Mouse (Mus musculus): Measurements from ENCODE around the gene A430078G23Rik. TPM values are rescaled to one million over a fixed set of nuclear protein-coding genes. Genes with fewer than 3 reads are reported as not detected.
A peak's percentile ranks its signal among the peaks of the same experiment; 100 is the strongest.

A430078G23Rik gene
- total and polyA plus RNA-seq, 3 experiments = 2.8 to 3.8 TPM; not detected in 1

DNA sequence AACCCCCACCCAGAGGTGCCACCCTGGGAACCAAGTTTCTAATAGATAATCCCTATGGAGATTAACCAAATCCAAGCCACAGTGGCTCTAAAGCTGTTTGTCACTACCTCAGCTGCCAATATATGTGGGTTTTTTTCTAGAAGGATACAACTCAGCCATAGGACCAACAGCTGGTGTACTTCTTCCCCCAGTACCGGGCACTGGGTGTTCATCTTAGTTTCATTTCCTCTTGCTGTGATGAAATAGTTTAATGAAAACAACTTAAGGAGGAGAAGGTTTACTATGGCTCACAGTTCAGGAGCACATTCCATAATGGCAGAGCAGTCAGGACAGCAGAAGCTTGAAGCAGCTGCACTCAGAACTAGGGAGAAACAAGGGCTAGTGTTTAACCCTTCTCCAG, 14.9 kb downstream of the A430078G23Rik start:
- no peaks in the 10 kb centered on the region for H3K9me3 ChIP-seq (replicated peaks; ENCODE audit: insufficient read depth, low read length)
- peaks cover 2% of the 10 kb centered on the region in 2 experiments; a peak in 2 of 4 replicates for H3K4me1 ChIP-seq (ENCODE audit: control insufficient read depth in 1 of 2, insufficient read depth in 2 of 2, low read length in 2 of 2)
- H3K27ac ChIP-seq (ENCODE audit: control insufficient read depth, low read depth, low read length) = no peak overlapping the region
- no peaks in the 10 kb centered on the region for H3K79me2 ChIP-seq (ENCODE audit: control insufficient read depth, insufficient read depth, low read length, poor library complexity)
- H3K4me3 ChIP-seq (ENCODE audit: control insufficient read depth in 1 of 2, insufficient read depth in 1 of 2, low read depth in 2 of 2, low read length in 2 of 2) = no peak overlapping the region
- H3K27me3 ChIP-seq (ENCODE audit: control insufficient read depth in 1 of 2, insufficient read depth in 2 of 2, low read length in 2 of 2) = no peaks in the 10 kb centered on the region
- H3K36me3 ChIP-seq (ENCODE audit: control insufficient read depth in 1 of 2, insufficient read depth in 2 of 2, low read length in 2 of 2) = peaks cover 0 to 3% of the 10 kb centered on the region in 2 experiments; a peak in 2 of 4 replicates
- H3K9ac ChIP-seq (ENCODE audit: control insufficient read depth, low read depth, low read length, poor library complexity, severe bottlenecking) = no peak overlapping the region
- DNase-seq (ENCODE audit: low read depth, low spot score) = no peak
- no peak for TF ChIP-seq POLR2AphosphoS5 (IDR thresholded peaks at IDR 0.05; ENCODE audit: borderline replicate concordance, low read depth, low read length)
- TF ChIP-seq TAL1 (IDR thresholded peaks at IDR 0.05; ENCODE audit: low read length) = no peak
- TF ChIP-seq CTCF (IDR thresholded peaks at IDR 0.05 in 2 of 3, conservative IDR thresholded peaks at IDR 0.05 in 1 of 3; ENCODE audit: control insufficient read depth in 1 of 3, insufficient read depth in 1 of 3, low read depth in 2 of 3, low read length in 3 of 3, poor library complexity in 1 of 3, severe bottlenecking in 1 of 3) = no peak
- no peak for TF ChIP-seq MEF2A (IDR thresholded peaks at IDR 0.05; ENCODE audit: extremely low read depth, insufficient replicate concordance, low read depth, low read length, poor library complexity, severe bottlenecking)
- no peak for TF ChIP-seq SMC3 (IDR thresholded peaks at IDR 0.05; ENCODE audit: low read depth, low read length)
- no peak for TF ChIP-seq CHD2 (IDR thresholded peaks at IDR 0.05; ENCODE audit: low read length)

DNA sequence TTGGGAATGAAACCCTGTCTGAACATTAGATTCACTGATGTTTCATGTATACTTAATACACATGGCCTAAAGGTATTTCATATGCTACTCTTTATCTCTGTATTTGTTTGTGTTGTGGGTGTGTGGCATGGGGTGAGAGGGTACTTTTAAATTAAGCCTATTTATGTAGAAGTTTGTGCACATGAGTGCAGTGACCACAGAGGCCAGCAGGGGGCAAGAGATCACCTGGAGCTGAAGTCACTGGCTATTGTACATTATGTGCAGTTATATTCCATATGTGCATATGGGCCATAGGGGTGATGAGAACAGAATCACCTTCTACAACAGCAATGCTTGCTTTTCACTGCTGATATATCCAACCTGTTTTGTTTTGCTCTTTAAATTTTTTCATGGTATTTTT, 22.5 kb downstream of the A430078G23Rik start:
- Histone ChIP-seq H3K9ac (ENCODE audit: control insufficient read depth, low read depth, low read length, poor library complexity, severe bottlenecking) (no peak overlapping the region), H3K36me3 (ENCODE audit: control insufficient read depth in 1 of 2, insufficient read depth in 2 of 2, low read length in 2 of 2) (no peaks in the 10 kb centered on the region), H3K4me3 (ENCODE audit: control insufficient read depth in 1 of 2, insufficient read depth in 1 of 2, low read depth in 2 of 2, low read length in 2 of 2) (no peak overlapping the region), H3K27ac (ENCODE audit: control insufficient read depth, low read depth, low read length) (no peak overlapping the region), H3K79me2 (ENCODE audit: control insufficient read depth, insufficient read depth, low read length, poor library complexity) (no peaks in the 10 kb centered on the region), H3K9me3 (replicated peaks; ENCODE audit: insufficient read depth, low read length) (no peaks in the 10 kb centered on the region), H3K4me1 (ENCODE audit: control insufficient read depth in 1 of 2, insufficient read depth in 2 of 2, low read length in 2 of 2) (no peaks in the 10 kb centered on the region), H3K27me3 (ENCODE audit: control insufficient read depth in 1 of 2, insufficient read depth in 2 of 2, low read length in 2 of 2) (no peaks in the 10 kb centered on the region)
- TF ChIP-seq MYC (IDR thresholded peaks at IDR 0.05; ENCODE audit: low read depth, low read length) (no peak), ZC3H11A (IDR thresholded peaks at IDR 0.05; ENCODE audit: low read depth, low read length) (no peak), MAFK (IDR thresholded peaks at IDR 0.05; ENCODE audit: borderline replicate concordance, low read depth, low read length) (no peak), MYB (IDR thresholded peaks at IDR 0.05; ENCODE audit: low read depth, low read length) (no peak), CTCF (IDR thresholded peaks at IDR 0.05 in 2 of 3, conservative IDR thresholded peaks at IDR 0.05 in 1 of 3; ENCODE audit: control insufficient read depth in 1 of 3, insufficient read depth in 1 of 3, low read depth in 2 of 3, low read length in 3 of 3, poor library complexity in 1 of 3, severe bottlenecking in 1 of 3) (peak; percentile 40 to 53 (median 50)), MAZ (IDR thresholded peaks at IDR 0.05; ENCODE audit: low read depth, low read length) (no peak), GATA1 (IDR thresholded peaks at IDR 0.05; ENCODE audit: low read depth, low read length) (no peak), SMC3 (IDR thresholded peaks at IDR 0.05; ENCODE audit: low read depth, low read length) (peak; percentile 10; the same call in 1 of the 2 replicates), RAD21 (IDR thresholded peaks at IDR 0.05; ENCODE audit: low read depth, low read length) (peak; percentile 22), MAX (IDR thresholded peaks at IDR 0.05; ENCODE audit: low read length) (no peak), BHLHE40 (IDR thresholded peaks at IDR 0.05; ENCODE audit: borderline replicate concordance, low read depth, low read length) (no peak), TAL1 (IDR thresholded peaks at IDR 0.05; ENCODE audit: low read length) (no peak), ZNF384 (IDR thresholded peaks at IDR 0.05; ENCODE audit: low read depth, low read length) (no peak)
- DNase-seq (ENCODE audit: low read depth, low spot score) = peak; percentile 52
